Mouse (Mus musculus) heart, postnatal 0 days (tissue): ENCODE results near the gene Fam129a.

Experiments used
- CTCF ChIP-seq: IDR thresholded peaks from 2 replicates; pipeline ENCODE4 v1.5.1; 2016; ENCODE audit warnings: antibody characterized with exemption, control low read depth, low read depth
- EP300 ChIP-seq: IDR thresholded peaks from 2 replicates; pipeline ENCODE4 v1.6.1; 2016; ENCODE audit warnings: antibody characterized with exemption, low read depth

DNA sequence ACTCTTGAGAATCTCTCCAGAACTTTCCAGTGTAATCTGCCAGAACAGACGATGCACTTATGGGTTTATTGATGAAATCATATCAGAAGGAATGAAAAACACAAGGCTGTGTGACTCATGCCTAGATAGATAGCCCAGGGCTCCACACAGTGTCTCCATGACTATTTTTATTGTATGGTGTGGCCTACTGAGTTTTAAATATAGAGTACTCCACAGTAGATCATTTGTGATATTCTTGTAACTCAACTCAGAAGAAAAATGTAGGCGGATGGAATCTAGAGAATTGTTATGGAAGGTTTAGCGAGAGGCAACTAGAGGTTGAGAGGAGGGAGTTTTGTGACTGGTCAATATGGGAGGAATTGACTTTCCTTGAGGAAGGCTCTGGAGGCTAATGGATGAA lies 75.4 kb downstream of the Fam129a start:
- no peak for TF ChIP-seq CTCF
- TF ChIP-seq EP300, result no peak
